Mouse (Mus musculus) mouse trophoblast stem cell (cell line): ENCODE results near the gene Frmpd1.

Source experiments
- in situ Hi-C, 2 experiments: fragments of 300-500 bp; cut with MseI, MboI; formaldehyde crosslinking; loops; 2 replicates in 1 of 2; 3 replicates in 1 of 2; pipeline ENCODE4 v1.15.1; 2025

Frmpd1 gene

GRCm38 (mm10) chr4:45238260-45238659 is 53.6 kb downstream of the Frmpd1 start:
- in situ Hi-C loops: no loop called here

DNA sequence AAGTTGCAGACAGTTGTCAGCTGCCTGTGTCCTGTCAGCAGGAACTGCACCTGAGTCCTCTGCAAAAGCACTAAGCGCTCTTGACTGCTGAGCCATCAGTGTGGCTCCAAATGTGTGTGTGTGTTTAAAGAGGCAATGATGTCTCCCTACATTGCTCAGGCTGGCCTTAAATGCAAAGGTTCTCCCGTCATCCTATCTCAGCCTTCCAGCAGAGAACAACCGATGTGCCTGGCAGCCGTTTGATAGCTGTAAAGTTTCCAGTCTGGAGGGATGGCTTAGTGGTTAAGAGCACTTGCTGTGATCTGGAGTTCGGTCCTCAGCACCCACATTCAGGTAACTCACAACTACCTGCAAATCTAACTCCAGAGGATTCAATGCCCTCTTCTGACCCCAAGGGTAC is 56.7 kb downstream of the Frmpd1 start:
- in situ Hi-C loops: no loop called here

DNA sequence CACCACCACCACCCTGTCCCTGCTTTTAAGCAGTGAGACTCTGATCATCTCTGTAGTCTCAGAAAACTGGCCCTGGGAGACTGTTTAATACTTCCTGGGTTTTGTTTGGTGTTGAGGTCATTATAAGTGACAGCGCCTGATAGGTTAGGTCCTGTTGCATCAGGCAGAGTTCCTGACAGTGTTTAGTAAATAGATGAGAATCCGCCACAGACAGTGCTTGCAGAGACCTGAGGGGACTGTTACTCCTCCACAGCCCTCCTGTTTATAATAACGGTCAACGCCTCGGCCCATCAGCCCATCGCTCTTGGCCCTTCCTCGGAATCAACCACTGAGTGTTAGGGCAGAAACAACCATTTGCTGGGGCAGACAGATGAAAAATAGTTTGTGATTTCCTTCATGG is 57.5 kb downstream of the Frmpd1 start:
- in situ Hi-C loops: no loop called here

DNA sequence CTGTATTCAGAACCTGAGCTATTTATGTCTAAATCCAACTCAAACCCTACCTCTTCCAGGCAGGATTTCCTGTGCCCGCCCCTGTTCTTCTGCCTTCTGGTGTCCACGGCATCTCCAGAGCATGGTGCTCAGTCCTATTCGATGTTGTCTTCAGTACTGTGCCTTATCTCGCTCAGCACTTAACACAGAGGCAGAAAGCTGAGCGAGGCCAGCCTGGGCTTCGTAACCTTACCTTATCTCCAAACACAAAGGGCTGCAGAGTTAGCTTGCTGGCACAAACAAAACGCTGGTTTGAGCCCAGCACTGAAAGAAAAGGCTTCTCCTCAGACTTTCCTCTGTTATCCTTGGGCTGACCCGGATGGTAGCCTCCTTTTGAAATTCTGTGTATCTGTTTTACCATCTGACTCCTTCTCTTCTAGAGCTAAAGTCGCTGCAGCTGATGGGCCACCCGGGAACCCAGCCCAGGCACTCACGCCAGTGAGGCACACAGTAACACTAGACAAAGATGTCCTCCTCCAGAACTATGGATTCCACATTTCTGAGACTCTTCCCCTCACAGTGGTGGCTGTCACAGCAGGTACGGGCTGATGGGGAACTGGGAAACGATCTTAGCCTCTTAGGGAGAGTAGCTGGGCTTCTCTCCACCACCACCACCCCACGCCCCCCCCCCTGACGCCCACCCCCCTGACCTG is 58.7 kb downstream of the Frmpd1 start:
- in situ Hi-C loops: no loop called here

DNA sequence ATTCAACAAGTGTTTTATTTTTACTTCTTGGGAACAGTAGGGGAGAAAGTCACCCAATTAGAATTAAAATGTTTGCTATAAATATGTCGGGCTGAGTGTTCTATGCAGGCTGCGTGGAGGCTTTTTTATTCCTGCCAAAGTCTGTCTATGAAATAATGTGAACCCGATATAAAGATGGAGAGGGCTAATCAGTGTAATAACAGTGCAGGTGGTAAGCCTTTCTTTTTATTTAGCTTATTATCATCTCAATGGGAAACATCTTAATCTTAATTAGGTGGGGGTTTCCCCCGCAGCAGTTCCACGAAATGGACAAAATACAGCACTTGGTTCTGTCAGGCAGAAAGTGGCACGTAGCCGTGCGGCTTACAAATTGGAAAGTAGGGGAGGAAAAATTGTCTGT is 66.6 kb downstream of the Frmpd1 start:
- in situ Hi-C loops: no loop called here

DNA sequence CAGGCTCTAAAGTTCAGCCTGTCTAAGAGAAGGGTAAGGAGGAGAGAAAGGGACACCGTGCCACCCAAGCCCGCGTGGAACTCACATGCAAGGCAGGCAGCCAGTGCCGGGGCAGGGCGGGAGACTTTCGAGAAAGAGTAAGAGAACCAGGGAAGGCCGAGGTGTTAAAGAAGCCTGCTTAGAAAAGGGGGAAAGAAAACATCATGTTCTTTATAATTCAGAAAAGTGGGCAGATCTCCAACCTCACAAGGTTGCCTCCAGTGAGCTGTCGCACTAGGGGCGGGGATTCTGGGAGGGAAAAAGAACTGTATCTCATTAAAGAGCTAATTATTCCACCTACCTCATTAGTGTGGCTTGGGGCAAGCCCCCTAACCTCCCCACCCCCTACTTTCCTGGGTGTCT is 68.2 kb downstream of the Frmpd1 start:
- in situ Hi-C loops: no loop called here

- in situ Hi-C loops: no loop called here
Observed at GRCm38 (mm10) chr4:45253839-45254601, 69.3 kb downstream of the Frmpd1 start.

- in situ Hi-C loops: no loop called here
Observed at GRCm38 (mm10) chr4:45259232-45259832, 74.7 kb downstream of the Frmpd1 start.

DNA sequence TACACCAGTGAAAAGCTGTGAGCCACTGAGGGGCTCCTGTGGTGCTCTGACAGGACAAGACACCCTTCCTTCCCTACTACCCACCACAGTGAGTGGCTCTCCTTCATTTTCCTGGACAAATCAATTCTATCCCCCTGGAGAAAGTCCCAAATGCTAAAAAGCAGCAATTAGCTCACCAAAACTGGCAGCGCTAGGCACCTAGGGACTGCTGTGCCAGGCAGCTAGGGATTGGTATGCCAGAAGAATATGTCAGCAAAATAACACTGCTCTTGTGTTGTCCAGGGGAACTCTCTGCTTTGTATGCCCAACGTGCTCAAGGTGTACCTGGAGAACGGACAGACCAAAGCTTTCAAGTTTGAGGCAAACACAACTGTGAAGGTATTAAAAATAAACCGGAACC is 76.9 kb downstream of the Frmpd1 start:
- in situ Hi-C loops: no loop called here

GRCm38 (mm10) chr4:45267883-45268282 is 83.2 kb downstream of the Frmpd1 start:
- in situ Hi-C loops: no loop called here

DNA sequence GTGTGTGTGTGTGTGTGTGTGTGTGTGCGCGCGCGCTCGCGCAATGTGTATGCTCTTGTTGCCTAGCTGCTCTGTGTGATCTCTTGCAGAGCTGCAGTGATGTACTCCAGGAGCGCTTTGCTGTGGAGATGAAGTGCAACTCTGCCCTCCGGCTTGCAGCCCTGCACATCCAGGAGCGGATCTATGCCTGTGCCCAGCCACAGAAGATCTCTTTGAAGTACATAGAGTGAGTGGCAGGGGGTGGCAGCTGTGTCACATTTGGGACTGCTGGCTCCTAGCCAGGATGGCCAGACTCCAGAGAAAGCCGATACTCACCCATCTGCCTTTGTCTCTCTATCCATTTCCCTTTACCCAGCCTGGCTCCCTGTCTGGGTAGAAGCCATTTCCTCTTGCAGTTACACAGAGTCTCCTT is 86.4 kb downstream of the Frmpd1 start:
- in situ Hi-C loops: no loop called here

- in situ Hi-C loops: no loop called here
Observed at GRCm38 (mm10) chr4:45275770-45276169, 91.1 kb downstream of the Frmpd1 start.

- in situ Hi-C loops: no loop called here
Observed at GRCm38 (mm10) chr4:45279292-45279691, 94.6 kb downstream of the Frmpd1 start.

- in situ Hi-C loops: loop anchor here (5.0 to 10.0 kb wide), 3 partner anchors 118 to 265 kb away; partner anchors contain the start of genes Polr1e (in 1 of the 2) and Zbtb5 (in 1 of the 2)
Observed at GRCm38 (mm10) chr4:45279981-45280548, 95.4 kb downstream of the Frmpd1 start.

GRCm38 (mm10) chr4:45286318-45286717 is 101.6 kb downstream of the Frmpd1 start:
- in situ Hi-C loops: loop anchor here (10.0 kb wide), 2 partner anchors 172 to 272 kb away; partner anchors contain the start of genes Polr1e (in 1 of the 2) and Zbtb5 (in 1 of the 2)

DNA sequence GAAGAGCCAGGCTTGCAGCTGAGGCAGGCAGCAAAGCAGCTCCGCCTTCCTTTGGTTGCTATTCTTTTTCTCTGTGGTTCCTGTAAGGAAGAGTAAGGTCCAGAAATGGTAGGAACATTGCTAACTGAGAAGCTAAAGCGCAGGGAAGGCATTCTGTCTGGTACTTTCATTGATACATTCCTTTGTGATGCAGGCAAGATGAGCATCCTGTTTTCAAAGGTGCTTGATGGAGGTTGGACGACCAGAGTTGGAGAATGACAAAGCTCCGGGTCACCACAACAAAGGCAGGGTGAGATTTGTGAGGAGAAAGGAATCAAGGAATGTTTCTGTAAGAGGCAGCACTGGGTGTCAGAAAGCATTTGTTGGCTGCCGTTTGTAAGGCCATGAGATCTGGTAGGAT is 103.2 kb downstream of the Frmpd1 start:
- in situ Hi-C loops: loop anchor here (10.0 kb wide), 2 partner anchors 173 to 273 kb away; partner anchors contain the start of genes Polr1e (in 1 of the 2) and Zbtb5 (in 1 of the 2)

DNA sequence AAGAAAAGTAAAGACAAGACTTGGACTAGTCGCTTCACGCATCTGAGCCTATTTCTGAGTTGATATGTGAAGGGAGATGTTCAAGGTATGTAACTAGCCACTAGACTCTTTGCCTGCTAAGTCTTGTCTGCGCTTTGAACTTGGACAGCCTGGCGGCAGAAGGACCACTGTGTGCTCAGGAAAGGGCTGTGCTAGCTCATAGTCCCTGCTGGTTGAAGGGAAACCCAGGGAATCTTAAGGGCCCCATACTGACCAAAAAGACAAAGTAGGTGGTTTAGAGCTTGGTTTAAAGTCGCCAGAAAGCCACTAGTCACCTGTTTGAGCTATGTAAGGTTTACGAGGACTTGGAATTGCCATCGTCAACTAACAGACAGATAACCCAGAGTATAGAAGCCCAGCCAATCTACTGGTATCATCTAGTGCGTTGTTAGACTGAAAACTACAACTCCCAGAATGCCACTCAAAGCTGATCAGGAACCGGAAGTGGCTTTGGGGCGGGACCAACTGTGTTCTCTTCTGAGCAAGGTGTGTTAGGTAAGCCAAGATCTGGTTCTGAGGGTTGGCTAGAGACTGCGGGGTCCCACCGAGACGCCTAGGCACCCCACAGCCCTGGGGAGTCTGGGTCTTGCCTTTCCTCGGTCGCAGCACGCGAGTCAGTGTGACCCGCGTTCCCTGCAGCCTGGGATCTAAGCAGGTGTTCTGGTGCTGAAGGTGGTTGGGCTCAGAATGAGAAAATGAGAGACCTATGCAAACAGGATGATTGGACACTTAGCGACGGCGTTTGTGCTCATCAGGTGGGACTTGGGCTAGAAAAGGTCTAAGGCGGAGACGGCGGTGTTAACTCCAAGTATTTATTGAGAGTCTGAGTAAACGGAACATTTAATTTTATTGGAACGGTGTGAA is 112.2 kb downstream of the Frmpd1 start, which contains the start of gene Trmt10b:
TSS of gene Trmt10b (plus strand) at position 466 of the 903 bp plus-strand sequence.
- in situ Hi-C loops: no loop called here

- in situ Hi-C loops: no loop called here
Observed at GRCm38 (mm10) chr4:45305536-45305935, 120.9 kb downstream of the Frmpd1 start.

GRCm38 (mm10) chr4:45308046-45308445 is 123.4 kb downstream of the Frmpd1 start:
- in situ Hi-C loops: no loop called here

GRCm38 (mm10) chr4:45308606-45309005 is 123.9 kb downstream of the Frmpd1 start:
- in situ Hi-C loops: no loop called here

DNA sequence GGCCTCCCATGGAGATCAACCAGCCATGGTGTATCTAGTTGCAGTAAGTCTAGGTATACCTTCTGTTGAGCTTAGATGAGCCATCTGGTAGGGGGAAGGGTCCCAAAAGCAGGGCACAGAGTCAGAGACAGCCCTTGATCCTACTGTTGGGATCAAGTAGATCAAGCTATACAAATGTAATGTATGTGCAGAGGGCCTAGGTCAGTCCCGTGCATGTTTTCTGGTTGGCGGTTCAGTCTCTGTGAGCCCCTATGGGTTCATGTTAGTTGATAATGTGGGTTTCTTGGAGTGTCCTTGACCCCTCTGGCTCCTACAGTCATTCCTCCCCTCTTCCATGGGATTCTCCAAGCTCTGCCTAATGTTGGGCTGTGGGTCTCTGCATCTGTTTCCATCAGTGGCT is 126.4 kb downstream of the Frmpd1 start:
- in situ Hi-C loops: no loop called here
